Mouse (Mus musculus) brain, embryonic 14.5 days (tissue): Measurements from ENCODE around the gene Scyl1.

Experiments used
- CTCF ChIP-seq: fragments of 200-500 bp; IDR thresholded peaks from 2 replicates; pipeline ENCODE4 v1.5.1; 2012; ENCODE audit warnings: inconsistent platforms, mild to moderate bottlenecking, moderate library complexity, borderline replicate concordance; ENCODE audit not compliant: insufficient read depth, insufficient read length; ENCODE audit errors: extremely low read depth
- POLR2A ChIP-seq: fragments of 200-500 bp; IDR thresholded peaks from 2 replicates; pipeline ENCODE4 v1.6.1; 2012; ENCODE audit warnings: mild to moderate bottlenecking, inconsistent platforms, borderline replicate concordance; ENCODE audit not compliant: poor library complexity, insufficient read depth, insufficient read length, severe bottlenecking; ENCODE audit errors: extremely low read depth

GRCm38 (mm10) chr19:5818590-5818977, 47.4 kb upstream of the Scyl1 start:
- TF ChIP-seq POLR2A (no peak), CTCF (no peak)
